Mouse (Mus musculus) embryonic fibroblast, embryonic 13.5 days (primary cell): ENCODE data around the gene Mrps27. TPM values are rescaled to one million over a fixed set of nuclear protein-coding genes. Genes with fewer than 3 reads are reported as not detected.
A peak's percentile ranks its signal among the peaks of the same experiment; 100 is the strongest.

Experiments
- H3K27ac ChIP-seq: 2 replicates; pipeline ENCODE4 v1.5.1; 2012; ENCODE audit warnings: low read length, control low read depth, inconsistent platforms; ENCODE audit not compliant: insufficient read depth
- H3K4me1 ChIP-seq: 2 replicates; pipeline ENCODE4 v1.6.1; 2011; ENCODE audit warnings: low read length; ENCODE audit not compliant: control insufficient read depth, insufficient read depth
- H3K4me3 ChIP-seq: 2 replicates; pipeline ENCODE4 v1.5.1; 2011; ENCODE audit warnings: mild to moderate bottlenecking, control low read depth, low read length; ENCODE audit not compliant: insufficient read depth
- CTCF ChIP-seq: IDR thresholded peaks from 2 replicates; pipeline ENCODE4 v1.5.1; 2011; ENCODE audit warnings: mild to moderate bottlenecking, control low read depth, low read length, moderate library complexity, borderline replicate concordance; ENCODE audit not compliant: insufficient read depth
- POLR2A ChIP-seq: IDR thresholded peaks from 2 replicates; pipeline ENCODE4 v1.6.1; 2011; ENCODE audit warnings: low read depth, mild to moderate bottlenecking, control low read depth, low read length, moderate library complexity
- polyA plus RNA-seq: library from polyadenylated mRNA; stranded (reverse); fragments of >200 nt; gene quantifications from 2 replicates; pipeline ENCODE4 v1.2.4, GENCODE M21; 2011; ENCODE audit warnings: low read depth; ENCODE audit not compliant: missing spikeins, insufficient read length

Gene Mrps27
- polyA plus RNA-seq, 1 experiment = 26.1 TPM

DNA sequence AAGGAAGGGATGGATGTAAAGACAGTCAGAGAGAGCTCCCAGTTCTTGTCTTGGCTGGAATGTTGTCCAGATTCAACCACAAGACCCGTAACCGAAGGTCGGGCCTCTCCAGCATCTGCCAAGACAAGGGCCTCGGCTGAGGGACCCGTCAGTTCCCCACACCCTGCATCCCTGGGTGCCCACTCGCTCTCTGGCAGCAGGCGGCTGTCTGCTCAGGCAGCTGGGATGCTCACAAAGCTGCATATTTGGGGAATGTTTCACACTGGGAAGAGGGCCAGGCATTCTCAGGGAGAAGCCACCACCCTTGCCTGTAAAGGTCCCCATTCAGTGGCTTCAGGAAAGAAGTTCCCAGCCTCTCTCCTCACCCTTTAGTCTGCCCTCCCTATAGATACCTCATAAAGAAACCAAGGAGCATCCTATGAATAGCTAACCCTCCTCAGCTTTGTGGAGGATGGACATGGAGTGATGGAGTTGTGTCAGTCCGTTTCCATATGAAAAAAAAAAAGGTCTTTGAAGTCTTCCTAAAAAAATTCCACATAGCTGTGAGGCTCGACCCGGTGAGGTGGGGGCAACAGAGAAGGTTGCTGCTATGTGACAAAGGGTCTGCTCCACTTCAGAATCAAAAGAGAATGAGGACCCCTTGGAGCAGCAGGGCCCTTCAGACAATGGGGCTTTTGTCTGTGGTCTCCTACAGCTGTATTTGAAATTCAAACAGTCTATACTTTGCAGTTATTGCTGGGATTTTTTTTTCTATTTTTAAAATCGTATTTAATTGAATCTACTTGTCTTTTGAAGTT, 103.0 kb downstream of the Mrps27 start:
- TF ChIP-seq CTCF (no peak), POLR2A (no peak)
- no peak overlapping the region for H3K4me3 ChIP-seq
- peak overlapping the region; percentile 71 for H3K27ac ChIP-seq
- H3K4me1 ChIP-seq = peaks cover 14% of the 10 kb centered on the region

DNA sequence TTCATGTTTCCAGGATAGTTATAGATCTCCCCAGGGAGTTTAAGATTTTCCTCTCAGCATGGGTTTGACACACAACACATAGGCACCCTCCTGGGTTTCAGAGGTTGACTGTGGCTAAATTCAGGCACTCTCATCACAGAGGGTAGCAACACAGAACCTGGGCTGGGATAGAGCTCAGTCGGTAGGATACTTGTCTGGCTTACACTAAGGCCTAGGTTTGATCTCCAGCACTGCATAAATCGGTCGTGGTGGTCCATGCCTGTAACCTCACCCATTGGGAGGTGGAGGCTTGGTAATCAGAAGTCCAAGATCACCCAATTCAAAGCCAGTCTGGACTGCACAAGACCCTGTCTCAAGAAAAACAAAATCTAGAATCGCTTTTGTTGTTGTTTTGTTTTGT, 103.7 kb downstream of the Mrps27 start:
- Histone ChIP-seq H3K4me1 (peaks cover 14% of the 10 kb centered on the region), H3K4me3 (no peak overlapping the region), H3K27ac (0 out of 2 replicates have a peak overlapping the region, but pooled peaks have one; percentile 0)
- TF ChIP-seq CTCF (no peak), POLR2A (no peak)

DNA sequence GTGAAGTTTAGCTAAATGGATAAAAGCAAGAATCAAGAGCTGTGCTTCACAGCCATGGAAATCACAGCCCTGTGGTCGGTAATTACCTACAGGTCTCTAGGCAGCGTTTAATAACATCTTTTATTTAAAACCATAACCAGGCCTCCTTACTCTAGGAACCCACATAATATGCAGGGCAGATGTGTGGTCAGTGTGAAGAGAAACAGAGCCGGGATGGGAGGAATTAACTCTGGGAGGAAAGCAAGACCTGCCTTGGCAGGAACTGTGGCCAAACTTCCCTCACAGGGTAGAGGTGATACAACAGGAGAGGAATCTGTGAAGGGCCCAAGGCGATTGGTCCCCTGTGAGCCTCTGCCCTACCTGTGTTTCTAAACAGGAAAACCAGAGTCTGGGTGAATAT, 105.0 kb downstream of the Mrps27 start:
- TF ChIP-seq POLR2A (no peak), CTCF (no peak)
- no peak overlapping the region for H3K4me3 ChIP-seq
- H3K4me1 ChIP-seq = peaks cover 14% of the 10 kb centered on the region
- H3K27ac ChIP-seq = no peak overlapping the region

DNA sequence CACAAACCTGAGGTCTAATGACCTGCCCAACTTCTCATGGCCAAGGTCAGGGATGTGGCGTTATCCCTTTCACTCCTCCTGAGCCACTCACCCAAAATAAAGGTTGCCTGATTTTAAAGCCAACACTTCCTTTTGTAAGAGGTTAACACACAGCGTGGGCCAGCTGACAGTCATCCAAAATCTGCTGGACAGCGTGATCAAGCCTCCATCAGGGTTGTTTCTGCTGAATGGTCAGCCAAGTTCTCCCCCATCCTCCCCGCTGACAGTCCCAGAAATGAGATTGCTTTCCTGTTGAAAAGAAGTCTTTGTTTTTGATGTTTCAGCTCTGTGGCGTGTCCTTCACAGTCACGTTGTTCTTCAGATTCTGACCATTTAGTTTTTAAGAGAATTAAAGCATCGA, 106.2 kb downstream of the Mrps27 start:
- Histone ChIP-seq H3K4me3 (no peak overlapping the region), H3K27ac (no peak overlapping the region), H3K4me1 (peaks cover 14% of the 10 kb centered on the region)
- no peak for TF ChIP-seq POLR2A
- TF ChIP-seq CTCF = no peak

DNA sequence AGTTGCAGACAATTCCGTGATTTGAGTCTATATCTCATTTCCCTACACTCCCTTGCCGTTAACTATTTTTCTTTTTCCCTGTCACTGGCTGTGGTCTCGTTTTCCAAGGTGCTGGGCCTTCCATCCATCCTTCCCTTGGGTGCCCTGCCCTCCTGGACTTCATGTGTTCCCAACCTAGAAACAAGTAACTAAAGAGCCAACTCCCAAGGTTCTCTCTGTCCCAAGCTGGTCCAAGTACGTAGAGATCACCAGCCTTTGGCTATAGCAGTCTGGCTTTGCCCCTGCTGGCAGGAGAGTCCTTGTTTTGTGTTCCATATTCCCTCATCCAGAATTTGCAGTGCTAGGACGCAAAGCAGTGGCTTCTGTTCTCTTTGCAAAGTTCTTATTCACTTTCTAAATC, 106.7 kb downstream of the Mrps27 start:
- TF ChIP-seq CTCF (no peak), POLR2A (no peak)
- no peak overlapping the region for H3K4me3 ChIP-seq
- H3K27ac ChIP-seq = no peak overlapping the region
- H3K4me1 ChIP-seq = peaks cover 14% of the 10 kb centered on the region

DNA sequence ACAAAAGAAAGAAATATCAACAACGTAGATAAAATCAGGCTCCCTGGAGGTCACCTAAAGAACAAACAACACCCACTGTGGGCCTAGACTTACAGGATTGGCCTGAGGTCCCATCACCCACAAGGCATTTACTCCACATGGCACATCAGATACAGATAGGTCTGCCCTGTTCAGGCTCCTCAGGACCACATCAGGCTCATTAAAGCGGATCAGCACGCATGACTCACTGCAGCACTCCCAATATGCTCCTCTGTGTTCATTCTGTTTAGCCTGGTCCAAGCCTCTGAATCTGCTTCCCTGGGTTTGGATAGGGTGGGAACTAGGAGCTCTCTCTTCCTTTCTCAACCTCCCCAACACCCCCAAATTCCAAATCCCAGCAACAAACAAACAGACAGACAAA, 107.9 kb downstream of the Mrps27 start:
- TF ChIP-seq POLR2A (no peak), CTCF (no peak)

DNA sequence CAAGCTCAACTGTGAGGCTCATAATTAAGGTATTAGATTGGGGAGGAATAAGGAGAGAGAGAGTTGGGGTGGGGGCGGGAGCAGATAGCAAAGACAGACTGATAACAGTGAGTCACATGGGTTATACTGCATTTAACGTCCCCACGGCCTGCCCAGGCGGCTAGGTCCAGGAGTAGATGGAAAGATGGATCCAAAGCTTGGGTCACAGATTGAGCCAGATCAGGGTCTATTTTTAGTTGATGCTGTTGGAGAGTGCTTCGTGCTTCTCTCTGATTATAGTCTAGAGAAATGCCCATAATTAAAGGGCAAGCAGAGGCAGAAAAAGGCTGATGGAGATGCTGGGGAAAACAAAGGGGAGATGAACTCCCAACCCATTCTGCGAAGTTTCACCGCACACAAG, 110.4 kb downstream of the Mrps27 start:
- Histone ChIP-seq H3K4me1 (no peaks in the 10 kb centered on the region), H3K4me3 (no peak overlapping the region), H3K27ac (no peak overlapping the region)
- TF ChIP-seq POLR2A (no peak), CTCF (no peak)

More for the DNA sequence above, 107.9 kb downstream of the Mrps27 start:
- Histone ChIP-seq H3K4me3 (no peak overlapping the region), H3K27ac (no peak overlapping the region), H3K4me1 (peaks cover 8% of the 10 kb centered on the region; the same call in 1 of the 2 replicates)

DNA sequence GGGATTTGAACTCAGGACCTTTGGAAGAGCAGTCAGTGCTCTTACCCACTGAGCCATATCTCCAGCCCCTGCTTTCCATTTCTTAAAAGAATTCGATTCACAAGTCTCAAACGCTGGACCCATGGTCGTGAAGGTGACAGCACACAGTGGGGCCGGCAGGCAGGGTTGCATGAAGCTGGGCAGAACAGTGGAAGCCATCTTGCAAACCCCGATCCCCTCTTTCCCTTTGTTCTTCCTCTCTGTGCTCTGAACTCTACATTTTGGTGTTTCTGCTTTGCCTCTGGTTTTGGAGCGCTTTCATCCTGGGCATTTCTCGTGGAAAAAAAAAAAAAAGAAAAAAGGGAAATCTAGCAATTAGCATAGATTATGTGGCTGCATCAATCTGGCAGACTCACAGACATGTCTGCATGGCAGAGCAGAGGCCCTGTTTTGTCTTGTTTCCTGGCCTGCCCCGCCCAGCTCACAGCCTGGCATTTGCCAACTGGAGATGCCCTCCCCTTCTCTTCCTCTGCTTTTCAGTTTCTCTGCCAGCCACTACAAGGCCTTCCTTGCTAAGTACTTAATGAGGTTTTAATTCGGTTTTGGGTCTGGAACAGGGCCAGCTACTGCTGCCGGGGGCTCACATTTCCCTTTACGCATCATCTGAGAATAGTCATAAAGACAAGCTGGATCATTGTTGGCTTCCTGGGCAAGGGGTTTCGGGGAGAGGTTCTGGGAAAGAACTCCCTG, 114.2 kb downstream of the Mrps27 start:
- no peak overlapping the region for H3K27ac ChIP-seq

DNA sequence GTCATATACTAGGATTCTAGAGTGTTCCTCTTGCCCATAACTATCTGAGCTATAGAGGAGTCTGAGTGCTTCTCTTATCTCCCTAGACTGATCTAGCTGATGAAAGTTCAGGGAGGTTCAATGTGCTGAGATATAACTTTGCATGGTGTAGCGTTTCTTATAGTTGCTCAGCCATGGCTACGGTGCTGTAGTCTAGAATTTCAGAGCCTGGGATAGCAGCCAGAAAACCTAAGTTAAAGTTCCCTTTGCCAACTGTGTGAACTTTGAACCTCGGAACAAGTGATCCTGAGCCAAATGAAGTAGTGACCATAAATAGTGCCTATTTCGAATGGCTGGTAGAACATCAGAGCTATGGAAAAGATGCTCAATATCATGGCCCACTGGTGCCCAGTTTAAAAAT, 115.0 kb downstream of the Mrps27 start:
- no peaks in the 10 kb centered on the region for H3K4me1 ChIP-seq
- no peak overlapping the region for H3K4me3 ChIP-seq
- TF ChIP-seq POLR2A = no peak
- no peak overlapping the region for H3K27ac ChIP-seq

More for the DNA sequence above, 114.2 kb downstream of the Mrps27 start:
- Histone ChIP-seq H3K4me1 (no peaks in the 10 kb centered on the region), H3K4me3 (no peak overlapping the region)
- TF ChIP-seq CTCF = no peak
- no peak for TF ChIP-seq POLR2A

DNA sequence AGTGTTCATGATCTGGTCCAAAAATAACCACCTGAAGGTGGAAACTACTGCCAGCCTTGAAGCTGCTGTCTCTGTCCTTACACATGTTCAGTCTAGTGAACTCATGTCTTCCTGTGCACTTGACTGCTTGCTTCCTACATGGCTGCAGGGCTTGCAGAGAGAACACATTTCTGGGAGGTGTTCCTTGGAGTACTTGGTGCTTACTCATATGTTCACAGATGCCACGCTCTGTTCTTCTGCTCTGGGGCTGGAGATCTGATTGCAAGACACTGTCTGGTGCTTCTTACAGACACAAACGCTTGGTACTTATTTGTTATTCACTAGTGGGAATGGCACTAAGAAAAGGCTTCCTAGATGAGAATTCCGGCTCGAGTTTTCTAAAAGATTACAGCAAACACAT, 117.3 kb downstream of the Mrps27 start:
- no peak for TF ChIP-seq CTCF
- TF ChIP-seq POLR2A = no peak
- Histone ChIP-seq H3K27ac (no peak overlapping the region; the same call in 1 of the 2 replicates), H3K4me3 (no peak overlapping the region), H3K4me1 (no peaks in the 10 kb centered on the region)
